Mouse (Mus musculus): ENCODE results near the gene Pip4k2b.

- TF ChIP-seq POLR2A (IDR thresholded peaks at IDR 0.05; ENCODE audit: low read depth, low read length) = no peak
- no peak for TF ChIP-seq CTCF (IDR thresholded peaks at IDR 0.05; ENCODE audit: extremely low read depth, insufficient read depth, insufficient read length, insufficient replicate concordance)
Measured at GRCm38 (mm10) chr11:97787961-97788360, 43.5 kb upstream of the Pip4k2b start.
